Mouse (Mus musculus) stomach, embryonic 14.5 days (tissue): ENCODE results near the gene Acvr1b. TPM values are rescaled to one million over a fixed set of nuclear protein-coding genes. Genes with fewer than 3 reads are reported as not detected.

Experiments
- ATAC-seq: fragments of 200-750 bp; cut with Nextera tagmentation; 2 replicates; pipeline ENCODE4 v1.8.0; 2017; ENCODE audit warnings: low read depth, moderate TSS enrichment; ENCODE audit not compliant: insufficient number of reproducible peaks, insufficient read depth, low FRiP score
- H3K27ac ChIP-seq: fragments of 300-500 bp; sonication (generic); 2 replicates; pipeline ENCODE4 v1.5.1; 2014; ENCODE audit warnings: mild to moderate bottlenecking, low read length, moderate library complexity, mixed read lengths
- H3K27me3 ChIP-seq: fragments of 300-500 bp; sonication (generic); 2 replicates; pipeline ENCODE4 v1.6.1; 2014; ENCODE audit warnings: low read length, control low read depth, mixed read lengths; ENCODE audit not compliant: control insufficient read depth, insufficient read depth
- H3K36me3 ChIP-seq: fragments of 300-500 bp; sonication (generic); 2 replicates; pipeline ENCODE4 v1.6.1; 2014; ENCODE audit warnings: mild to moderate bottlenecking, control low read depth, low read length, moderate library complexity, mixed read lengths; ENCODE audit not compliant: control insufficient read depth, insufficient read depth
- H3K4me1 ChIP-seq: fragments of 300-500 bp; sonication (generic); 2 replicates; pipeline ENCODE4 v1.6.1; 2014; ENCODE audit warnings: low read length, control low read depth, mixed read lengths; ENCODE audit not compliant: control insufficient read depth, insufficient read depth
- H3K4me2 ChIP-seq: fragments of 300-500 bp; sonication (generic); replicated peaks from 2 replicates; pipeline ENCODE4 v1.6.1; 2014; ENCODE audit warnings: low read depth, low read length, control low read depth
- H3K4me3 ChIP-seq: fragments of 300-500 bp; sonication (generic); 2 replicates; pipeline ENCODE4 v1.5.1; 2014; ENCODE audit warnings: low read depth, low read length, control low read depth
- H3K9ac ChIP-seq: fragments of 300-500 bp; sonication (generic); replicated peaks from 2 replicates; pipeline ENCODE4 v1.6.1; 2014; ENCODE audit warnings: low read depth, mild to moderate bottlenecking, control low read depth, low read length, moderate library complexity, mixed read lengths
- H3K9me3 ChIP-seq: fragments of 300-500 bp; sonication (generic); 2 replicates; pipeline ENCODE4 v1.6.1; 2016; ENCODE audit warnings: low read depth, low read length, control low read depth; ENCODE audit not compliant: control insufficient read depth
- WGBS: fragments of 180-500 bp; shearing (Covaris S2); extraction: QIAGEN DNeasy Blood & Tissue Kit; methylation state at CpG from one replicate; pipeline ENCODE4 v1.1.7; 2014; 5-methylcytosine and 5-hydroxymethylcytosine counted together
- polyA plus RNA-seq: library from polyadenylated mRNA; unstranded; fragments of >200 nt; fragmentation: Nextera tagmentation; extraction: Ambion mirVana; gene quantifications from 2 replicates; pipeline ENCODE4 v1.2.1, GENCODE M21; 2014

The Acvr1b gene
- polyA plus RNA-seq, 1 experiment from 2014 or later = 11.5 TPM

DNA sequence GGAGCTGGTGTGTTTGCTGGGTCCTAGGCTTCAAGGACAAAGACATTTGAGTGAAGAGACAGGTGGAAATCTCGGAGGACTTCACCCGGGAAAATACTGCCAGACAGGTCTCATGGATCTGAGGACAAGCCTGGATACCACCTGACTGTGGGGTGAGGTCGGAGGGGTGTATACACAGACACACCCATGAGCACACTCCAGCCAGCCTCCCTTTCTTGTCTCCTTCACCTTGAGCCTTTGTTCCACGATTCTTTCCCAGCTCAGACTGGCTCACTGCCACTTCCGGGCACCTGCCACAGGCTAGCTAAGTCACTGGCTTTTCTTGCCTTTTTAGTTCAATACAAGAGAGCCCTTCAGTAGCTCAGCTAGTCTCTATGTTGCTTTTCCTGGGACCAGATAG lies 9.6 kb upstream of the Acvr1b start:
- no peak overlapping the region for H3K9ac ChIP-seq
- H3K27ac ChIP-seq = peak overlapping the region; percentile 66
- H3K27me3 ChIP-seq = no peaks in the 10 kb centered on the region
- H3K9me3 ChIP-seq = no peaks in the 10 kb centered on the region
- H3K4me3 ChIP-seq = no peak overlapping the region
- WGBS = 59% methylated on average over 5 of the region's 5 CpGs
- peak; percentile 58 for ATAC-seq
- peaks cover 28% of the 10 kb centered on the region for H3K4me1 ChIP-seq
- no peaks in the 10 kb centered on the region for H3K36me3 ChIP-seq
- no peak overlapping the region for H3K4me2 ChIP-seq

DNA sequence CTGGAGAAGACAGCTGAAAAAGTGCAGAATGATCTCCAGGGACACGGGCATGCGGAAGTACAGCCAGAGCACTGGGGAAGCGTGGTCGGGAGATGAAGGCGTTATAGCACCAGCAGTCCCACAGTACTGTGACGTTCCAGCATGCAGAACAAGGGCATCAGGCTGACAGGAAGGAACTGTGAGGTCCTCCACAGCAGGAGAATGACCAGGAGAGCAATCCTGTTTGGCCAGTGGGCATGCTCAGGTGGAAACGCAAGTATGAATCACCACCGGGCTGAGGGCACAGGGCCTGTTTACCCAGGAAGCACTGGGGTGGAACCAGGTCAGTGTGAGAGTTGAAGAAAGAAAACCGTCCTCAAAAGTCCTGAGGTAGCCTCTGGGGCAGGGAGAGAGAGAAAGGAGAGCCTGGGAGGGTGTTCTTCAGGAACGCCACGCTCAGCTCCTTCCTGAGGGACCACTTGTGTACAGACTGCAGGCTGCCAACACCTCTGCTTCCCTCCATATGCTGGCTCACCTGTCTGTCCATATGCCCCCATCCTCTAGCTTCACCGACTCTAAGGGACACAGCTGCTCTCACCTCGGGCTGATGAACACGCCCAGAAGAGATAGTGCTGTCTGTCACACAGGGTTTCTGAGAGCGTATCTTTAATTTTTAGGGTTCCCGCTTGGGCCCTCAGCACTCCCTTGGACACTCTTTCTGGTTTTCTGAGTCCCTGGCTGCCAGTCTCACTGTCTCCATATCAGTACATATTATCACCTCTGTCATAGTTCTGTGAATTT lies 8.0 kb upstream of the Acvr1b start:
- Histone ChIP-seq H3K4me1 (peaks cover 28% of the 10 kb centered on the region), H3K27me3 (no peaks in the 10 kb centered on the region), H3K9me3 (no peaks in the 10 kb centered on the region), H3K4me2 (no peak overlapping the region), H3K36me3 (no peaks in the 10 kb centered on the region), H3K4me3 (no peak overlapping the region), H3K9ac (no peak overlapping the region), H3K27ac (0 out of 2 replicates have a peak overlapping the region, but pooled peaks have one; percentile 21)
- 61% methylated on average over 16 of the region's 16 CpGs for WGBS
- ATAC-seq = no peak

DNA sequence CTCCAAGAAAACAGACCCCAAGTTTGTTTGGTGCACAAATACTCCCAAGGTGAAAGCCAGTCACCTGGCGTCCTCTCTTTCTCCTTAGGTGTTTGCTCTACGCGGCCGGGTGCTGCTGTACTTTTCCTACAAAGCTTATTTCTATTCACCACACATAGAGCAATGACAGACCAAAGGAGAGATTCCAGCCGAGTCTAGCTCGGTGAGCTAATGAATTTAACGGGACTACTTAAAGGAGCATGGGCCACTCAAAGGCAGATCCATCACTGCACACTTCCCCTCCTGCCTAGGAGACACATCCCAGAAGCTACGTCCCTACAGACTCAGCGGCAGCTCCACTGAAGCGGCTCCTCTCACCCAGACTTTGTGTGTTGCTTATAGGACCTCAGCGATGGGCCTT lies 6.3 kb upstream of the Acvr1b start:
- Histone ChIP-seq H3K27ac (no peak overlapping the region), H3K4me2 (no peak overlapping the region)

DNA sequence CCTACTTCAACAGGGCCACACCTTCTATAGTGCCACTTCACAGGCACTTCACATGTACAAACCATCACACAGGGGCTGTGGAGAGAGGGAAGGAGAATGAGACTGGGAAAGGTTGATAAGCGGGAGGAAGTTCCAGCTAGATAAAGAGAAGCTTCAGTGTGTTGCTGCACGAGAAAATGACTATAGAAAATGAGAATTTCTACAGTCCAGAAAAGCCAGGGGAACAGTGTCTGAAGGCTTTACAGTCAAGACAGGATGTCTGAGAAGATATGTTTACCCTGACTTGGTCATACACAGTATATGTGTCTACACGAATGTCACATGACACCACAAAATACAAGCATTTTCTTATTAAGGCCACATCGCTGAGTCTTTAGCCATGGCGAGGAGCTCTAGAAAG lies 4.0 kb upstream of the Acvr1b start:
- 83% methylated on average over 5 of the region's 5 CpGs for WGBS
- Histone ChIP-seq H3K36me3 (no peaks in the 10 kb centered on the region), H3K9ac (no peak overlapping the region), H3K4me2 (no peak overlapping the region), H3K27ac (peak overlapping the region; percentile 27; the same call in 1 of the 2 replicates), H3K4me3 (no peak overlapping the region), H3K9me3 (no peaks in the 10 kb centered on the region), H3K4me1 (peaks cover 9% of the 10 kb centered on the region), H3K27me3 (no peaks in the 10 kb centered on the region)
- no peak for ATAC-seq

More for the DNA sequence above, 6.3 kb upstream of the Acvr1b start:
- Histone ChIP-seq H3K4me3 (no peak overlapping the region), H3K36me3 (no peaks in the 10 kb centered on the region), H3K27me3 (no peaks in the 10 kb centered on the region), H3K4me1 (peaks cover 24% of the 10 kb centered on the region), H3K9ac (no peak overlapping the region), H3K9me3 (no peaks in the 10 kb centered on the region)
- 43% methylated on average over 11 of the region's 11 CpGs for WGBS
- ATAC-seq = no peak

DNA sequence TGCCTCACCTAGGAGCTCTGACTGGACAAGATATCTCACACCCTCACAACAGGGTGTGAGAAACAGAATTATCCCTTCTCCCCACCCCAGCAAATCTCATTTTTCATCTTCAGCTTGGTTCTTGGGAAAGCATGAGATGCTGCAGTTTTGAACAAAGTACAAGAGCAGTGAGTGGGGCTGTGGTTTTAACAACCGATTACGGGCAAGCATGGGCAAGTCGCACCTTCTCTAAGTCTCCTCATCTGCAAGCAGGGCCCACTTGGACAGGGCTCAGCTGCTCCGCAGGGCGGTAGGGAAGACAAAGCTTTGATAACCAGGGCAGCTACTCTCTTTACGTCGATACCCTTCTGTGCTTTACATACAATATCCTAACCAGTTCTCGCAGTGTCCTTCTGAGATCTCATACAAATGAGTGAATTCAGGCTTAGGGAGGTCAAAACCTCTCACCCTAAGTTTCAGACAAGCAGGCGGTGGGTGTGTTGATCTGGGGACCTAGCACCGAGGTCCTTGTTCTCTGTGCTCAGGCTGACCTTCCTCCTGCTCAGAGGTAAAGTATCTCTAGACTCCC lies 3.4 kb upstream of the Acvr1b start:
- Histone ChIP-seq H3K9me3 (no peaks in the 10 kb centered on the region), H3K27ac (peak overlapping the region; percentile 27; the same call in 1 of the 2 replicates), H3K36me3 (no peaks in the 10 kb centered on the region), H3K4me1 (peaks cover 10% of the 10 kb centered on the region; the same call in 1 of the 2 replicates), H3K4me3 (no peak overlapping the region), H3K27me3 (no peaks in the 10 kb centered on the region), H3K9ac (no peak overlapping the region), H3K4me2 (no peak overlapping the region)
- ATAC-seq = no peak
- WGBS = 71% methylated on average over 10 of the region's 10 CpGs

DNA sequence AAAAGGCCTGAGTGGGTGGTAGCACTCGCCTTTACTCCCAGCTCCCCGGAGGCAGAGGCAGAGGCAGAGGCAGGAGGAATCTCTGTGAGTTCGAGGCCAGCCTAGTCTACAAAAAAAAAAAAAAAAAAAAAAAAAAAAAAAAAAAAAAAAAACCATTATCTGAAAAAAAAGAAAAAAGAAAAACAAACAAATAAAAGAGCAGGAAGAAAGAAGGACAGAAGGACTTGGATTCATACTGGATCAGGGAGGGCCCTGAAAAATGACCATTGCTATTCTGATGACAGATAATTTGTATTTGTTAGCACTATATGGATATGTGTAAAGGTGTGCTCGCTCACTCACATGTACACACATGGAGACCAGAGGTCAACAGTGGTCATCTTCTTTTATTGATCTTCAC lies 2.6 kb upstream of the Acvr1b start:
- Histone ChIP-seq H3K9me3 (no peaks in the 10 kb centered on the region), H3K27ac (no peak overlapping the region), H3K27me3 (no peaks in the 10 kb centered on the region), H3K4me1 (peaks cover 11% of the 10 kb centered on the region), H3K36me3 (no peaks in the 10 kb centered on the region), H3K9ac (no peak overlapping the region), H3K4me3 (no peak overlapping the region), H3K4me2 (no peak overlapping the region)
- ATAC-seq = no peak
- WGBS = 83% methylated on average over 4 of the region's 4 CpGs

DNA sequence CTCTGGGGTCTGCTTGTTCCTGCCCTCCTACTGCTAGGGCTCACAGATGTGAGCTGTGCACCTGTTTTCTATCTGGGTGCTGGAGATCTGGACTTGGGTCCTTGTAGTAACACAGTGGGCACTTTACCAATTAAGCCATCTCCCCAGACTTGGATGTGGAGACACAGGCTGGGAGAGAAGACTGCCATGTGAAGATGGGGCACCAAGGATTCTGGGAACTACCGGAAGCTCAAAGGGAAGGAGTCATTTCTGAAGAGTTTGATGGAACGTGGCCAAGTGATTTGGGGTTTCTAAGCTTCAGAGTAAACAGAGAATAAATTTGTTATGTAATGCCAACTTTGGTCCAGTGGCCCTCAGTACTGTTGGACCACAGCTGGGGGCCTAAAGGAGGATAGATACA lies 1.9 kb upstream of the Acvr1b start:
- peaks cover 16% of the 10 kb centered on the region for H3K4me1 ChIP-seq
- H3K9ac ChIP-seq = no peak overlapping the region
- H3K4me2 ChIP-seq = no peak overlapping the region
- no peaks in the 10 kb centered on the region for H3K27me3 ChIP-seq
- no peak overlapping the region for H3K4me3 ChIP-seq
- H3K9me3 ChIP-seq = no peaks in the 10 kb centered on the region
- ATAC-seq = no peak
- H3K36me3 ChIP-seq = no peaks in the 10 kb centered on the region
- no peak overlapping the region for H3K27ac ChIP-seq
- 80% methylated on average over 2 of the region's 2 CpGs for WGBS

DNA sequence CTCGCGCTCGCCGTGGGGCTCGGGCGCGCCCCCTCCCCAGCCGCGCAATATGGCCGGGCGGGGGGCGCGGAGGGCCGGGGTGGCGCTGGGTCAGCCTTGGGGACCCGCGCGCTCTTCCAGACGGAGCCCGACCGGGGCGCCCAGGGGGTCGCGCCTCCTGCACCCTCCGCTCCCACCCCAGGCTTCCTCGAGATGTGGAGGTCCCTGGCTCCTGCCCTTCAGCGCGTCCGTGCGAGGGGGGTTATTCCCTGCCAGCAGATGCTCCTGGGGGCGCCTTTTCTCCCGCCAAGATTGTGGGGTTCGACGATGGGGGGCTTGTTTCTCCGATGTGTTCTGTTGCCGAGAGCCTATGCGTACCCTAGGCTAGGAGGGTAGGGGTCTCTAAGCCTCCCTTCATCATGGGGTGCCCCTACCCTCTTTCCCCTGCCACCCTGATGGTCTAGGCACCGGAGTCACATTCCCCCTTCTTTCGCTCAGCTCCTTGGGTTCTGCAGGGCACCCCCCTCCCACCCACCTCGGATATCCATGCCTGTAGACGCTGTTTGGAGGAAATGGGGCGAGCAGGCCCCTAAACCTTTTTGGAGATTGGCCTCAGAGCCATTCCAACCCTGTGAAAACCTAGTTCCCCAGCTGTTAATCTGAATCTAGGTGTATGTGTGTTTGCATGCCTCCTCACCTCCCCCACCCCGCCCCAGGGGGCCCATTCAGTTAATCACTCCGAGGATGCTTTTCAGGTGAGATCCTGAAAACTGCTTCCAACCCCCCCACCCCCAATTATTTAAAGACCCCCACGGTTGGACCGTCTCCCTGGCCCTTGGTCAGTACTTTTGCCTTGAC lies 645 bp downstream of the Acvr1b start:
- peak; percentile 20; the same call in 1 of the 2 replicates for ATAC-seq
- H3K4me3 ChIP-seq = peak overlapping the region; percentile 60
- H3K9ac ChIP-seq = peak overlapping the region; percentile 82
- peak overlapping the region; percentile 17; the same call in 1 of the 2 replicates for H3K27ac ChIP-seq
- no peaks in the 10 kb centered on the region for H3K36me3 ChIP-seq
- H3K27me3 ChIP-seq = no peaks in the 10 kb centered on the region
- H3K4me2 ChIP-seq = peak overlapping the region; percentile 89
- peaks cover 25% of the 10 kb centered on the region for H3K4me1 ChIP-seq
- WGBS = under 1% methylated on average over 32 of the region's 46 CpGs
- no peaks in the 10 kb centered on the region for H3K9me3 ChIP-seq
